Mouse (Mus musculus) kidney, postnatal 25 days (tissue): ENCODE results near the gene Tmprss11a.
A peak's percentile ranks its signal among the peaks of the same experiment; 100 is the strongest.

Source experiments
- DNase-seq, 2 experiments: peaks; one replicate each; pipeline ENCODE4 v3.0.0; 2021; ENCODE audit warnings: mixed read lengths in 2 of 2

Tmprss11a gene

DNA sequence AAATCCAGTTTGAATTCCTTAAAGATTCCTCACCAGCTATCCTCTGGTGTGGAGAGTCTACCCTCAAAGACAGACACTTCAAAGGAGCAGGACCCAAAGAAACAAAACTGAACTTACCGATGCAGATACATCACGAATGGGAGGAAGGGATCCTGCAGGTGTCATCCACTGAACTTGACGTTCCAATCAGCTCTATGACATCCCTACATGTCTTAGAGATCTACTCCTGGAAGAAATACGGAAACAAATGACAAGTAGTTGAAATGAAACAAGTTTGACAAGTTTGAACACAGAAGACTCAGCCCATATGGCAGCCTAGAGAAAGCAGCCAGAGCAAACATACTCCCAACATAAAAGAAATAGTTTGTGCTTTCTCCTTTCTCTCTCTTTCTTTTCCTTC is at the start of gene Tmprss11a:
TSS of gene Tmprss11a (minus strand) at position 101 of the 400 bp plus-strand sequence.
- DNase-seq: no peak

DNA sequence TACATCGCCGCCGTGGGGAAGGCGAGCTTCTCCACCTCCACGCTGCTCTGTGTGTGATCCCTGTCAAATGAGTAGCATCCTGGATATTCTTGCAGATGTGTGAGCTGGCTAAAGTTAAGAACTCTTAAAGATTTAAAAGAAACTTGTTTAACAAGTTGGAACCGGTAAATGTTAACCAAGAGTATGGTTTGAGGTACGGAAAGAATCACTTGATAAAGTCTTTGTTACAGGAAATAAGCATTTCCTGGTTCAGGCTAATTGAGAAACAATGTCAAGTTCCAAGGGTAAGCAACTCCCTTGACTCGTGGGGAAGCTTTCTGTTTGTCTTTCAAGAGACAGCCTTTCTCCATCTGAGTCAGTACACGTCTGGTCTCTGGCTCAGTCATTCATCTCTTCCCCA is 49.7 kb upstream of the Tmprss11a start, which contains the start of gene Tmprss11g:
TSS of gene Tmprss11g (minus strand) at position 101 of the 400 bp plus-strand sequence.
- DNase-seq: no peak

DNA sequence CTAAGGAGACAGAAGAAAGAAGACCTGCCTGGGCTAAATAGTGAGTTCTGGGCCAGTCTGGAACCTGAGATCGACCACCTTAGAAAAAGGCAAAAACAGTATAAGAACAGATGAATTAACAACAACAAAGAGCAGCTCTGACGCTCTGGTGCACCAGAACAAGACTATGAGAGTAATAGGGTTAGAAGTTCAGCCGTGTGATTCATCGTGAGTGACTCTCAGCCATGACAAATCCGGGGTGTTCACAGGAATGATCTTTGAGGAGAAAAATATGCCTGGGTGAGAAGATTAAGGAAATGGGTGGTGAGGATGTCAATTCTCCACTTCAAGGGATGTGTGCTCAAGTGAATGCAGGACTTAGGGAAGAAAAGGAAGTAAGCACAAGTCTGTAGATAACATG is 42.7 kb upstream of the Tmprss11a start:
- no peak for DNase-seq

DNA sequence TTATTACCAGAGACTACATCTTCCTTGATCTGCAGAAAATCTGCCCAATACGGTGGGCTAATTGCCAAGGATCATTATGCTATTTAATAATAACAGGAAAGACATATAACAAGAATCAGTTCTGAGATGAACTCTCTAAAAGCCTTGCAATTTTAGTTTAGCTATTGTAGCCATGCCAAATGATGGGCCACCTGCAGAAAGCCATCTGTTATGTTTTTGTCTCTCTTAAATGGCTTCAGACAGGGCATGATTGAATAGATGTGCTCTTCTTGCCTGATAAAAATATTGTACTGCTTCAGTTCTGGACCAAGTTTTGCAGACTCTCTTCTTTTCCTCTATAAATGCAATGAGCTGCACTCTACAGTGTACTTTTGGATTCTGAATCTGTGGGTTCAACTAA is 24.7 kb upstream of the Tmprss11a start:
- DNase-seq: no peak

DNA sequence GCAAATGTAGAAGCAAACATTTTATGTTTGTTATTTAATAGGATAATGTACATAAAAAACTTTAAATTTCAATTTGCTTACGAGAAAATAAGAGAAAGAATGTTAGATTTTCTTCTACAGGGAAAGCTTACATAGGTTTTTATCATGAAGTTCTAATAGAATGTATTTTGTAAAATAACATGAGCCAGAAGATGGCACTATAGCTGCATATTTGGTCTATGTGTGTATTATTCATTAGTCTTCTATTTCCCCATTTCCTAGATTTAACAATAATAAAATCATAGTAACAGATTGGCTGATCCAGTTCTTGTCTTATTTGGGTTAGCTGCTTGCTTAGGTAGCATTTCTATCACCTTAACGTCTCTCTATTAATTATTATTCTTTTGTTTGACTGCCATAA is 13.8 kb upstream of the Tmprss11a start:
- DNase-seq: no peak

DNA sequence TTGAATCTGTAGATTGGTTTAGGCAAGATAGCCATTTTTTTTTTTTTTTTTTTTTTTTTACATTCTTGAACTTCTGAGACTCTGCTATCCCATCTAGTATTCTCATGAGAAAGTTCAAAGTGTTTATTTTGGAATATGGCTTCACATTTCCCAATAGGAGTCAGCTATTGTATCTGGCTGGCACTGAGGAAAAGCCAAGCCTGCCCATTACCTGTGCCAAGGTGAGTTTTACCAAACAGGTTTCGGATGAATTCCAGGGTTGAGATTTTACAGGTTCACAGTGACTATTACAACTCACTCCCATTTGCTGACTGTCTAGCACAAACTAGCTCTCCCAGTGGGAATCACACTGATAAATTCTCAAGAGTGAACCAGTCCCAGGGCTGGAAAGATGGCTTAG is 13.2 kb upstream of the Tmprss11a start:
- DNase-seq: no peak

DNA sequence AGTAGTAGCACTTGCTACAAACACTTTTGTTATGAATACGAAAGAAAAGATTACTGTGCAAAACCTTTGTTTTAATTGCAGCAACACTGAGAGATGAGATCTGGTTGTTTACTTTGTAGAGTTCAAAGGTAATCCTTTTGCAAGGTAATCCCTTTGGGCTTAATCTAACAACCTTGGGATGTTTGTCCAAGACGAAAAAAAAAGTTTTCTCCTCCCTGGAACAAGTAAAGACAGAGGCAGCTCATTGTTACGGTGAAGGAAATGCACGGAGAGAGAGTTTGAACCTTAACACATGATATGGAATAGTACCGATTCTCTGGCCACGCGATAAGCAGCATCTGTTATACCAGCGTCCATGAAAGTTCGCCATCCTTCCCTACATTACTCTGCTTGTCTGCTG is 5.1 kb upstream of the Tmprss11a start:
- no peak for DNase-seq

DNA sequence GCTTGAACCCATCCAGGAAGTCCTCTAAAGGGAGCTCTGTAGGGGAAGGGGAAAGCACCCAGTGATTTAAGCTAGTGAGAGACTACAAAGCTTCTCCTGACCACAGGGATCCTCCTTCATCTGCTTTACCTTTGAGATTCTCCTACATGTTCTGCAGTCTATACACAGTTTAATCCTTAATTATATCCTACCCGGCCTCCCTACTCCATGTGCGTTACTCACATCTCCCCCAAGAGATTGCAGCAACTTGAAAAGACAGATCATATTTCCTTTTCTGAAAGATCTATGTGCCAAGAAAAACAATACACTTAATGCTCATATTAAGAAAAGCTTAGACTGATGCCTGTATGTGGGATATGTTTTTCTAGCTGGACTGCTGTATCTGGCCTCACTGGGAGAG is 29.5 kb downstream of the Tmprss11a start:
- no peak for DNase-seq

DNA sequence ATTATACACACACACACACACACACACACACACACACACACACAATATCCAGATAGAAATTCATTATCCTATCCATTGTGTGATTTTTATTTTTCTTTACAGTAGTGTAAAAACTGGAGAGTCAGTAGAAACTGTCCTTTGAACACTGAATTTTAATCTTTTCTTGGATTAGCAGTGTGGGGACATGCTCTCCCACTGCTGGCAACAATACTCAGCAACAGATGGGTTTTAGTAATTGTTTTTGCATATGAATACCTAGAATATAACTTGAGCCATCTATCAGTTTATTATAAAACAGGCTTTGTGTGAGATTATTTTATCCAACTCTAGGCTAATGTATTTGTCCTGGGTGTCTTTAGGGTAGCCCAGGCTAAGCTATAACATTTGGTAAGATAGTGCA is 30.2 kb downstream of the Tmprss11a start:
- DNase-seq: no peak

DNA sequence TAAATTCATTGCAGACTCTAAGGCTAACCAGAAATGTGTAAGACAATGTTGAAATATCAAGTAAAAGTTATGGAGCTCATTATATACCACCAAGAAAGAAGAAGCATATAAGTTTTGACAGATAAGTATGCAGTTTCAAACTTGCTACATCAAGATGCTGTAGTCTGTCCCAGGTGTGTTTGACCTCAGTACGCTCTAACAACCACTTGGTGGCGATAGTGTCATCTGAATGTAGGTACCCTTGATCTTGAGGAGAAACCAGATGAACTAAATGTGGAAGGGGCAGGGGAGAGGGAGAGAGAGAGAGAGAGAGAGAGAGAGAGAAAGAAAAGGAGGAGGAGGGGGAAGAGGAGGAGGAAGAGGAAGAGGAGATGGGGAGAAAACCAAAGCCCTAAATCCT is 36.1 kb downstream of the Tmprss11a start:
- DNase-seq: peak in 1 of 2 experiments; percentile 21

DNA sequence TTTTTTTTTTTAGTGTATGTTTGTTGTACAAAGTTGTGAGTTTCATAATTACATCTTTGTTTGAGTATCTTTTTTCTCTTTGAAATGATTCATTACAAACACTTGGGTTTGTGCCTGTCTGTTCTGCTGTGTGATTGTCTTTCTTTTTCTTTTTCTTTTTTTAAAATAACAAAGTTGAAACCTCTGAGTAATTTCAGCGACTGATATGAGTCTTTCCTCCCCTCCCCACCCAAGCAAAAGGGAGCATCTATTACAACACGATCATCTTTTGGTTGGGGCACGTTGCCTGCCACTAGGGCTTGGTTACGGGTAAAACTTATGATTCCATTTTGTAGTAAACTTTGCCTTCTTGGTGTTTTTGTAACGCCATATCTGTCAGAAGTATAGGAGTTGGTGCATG is 37.7 kb downstream of the Tmprss11a start:
- DNase-seq: no peak

DNA sequence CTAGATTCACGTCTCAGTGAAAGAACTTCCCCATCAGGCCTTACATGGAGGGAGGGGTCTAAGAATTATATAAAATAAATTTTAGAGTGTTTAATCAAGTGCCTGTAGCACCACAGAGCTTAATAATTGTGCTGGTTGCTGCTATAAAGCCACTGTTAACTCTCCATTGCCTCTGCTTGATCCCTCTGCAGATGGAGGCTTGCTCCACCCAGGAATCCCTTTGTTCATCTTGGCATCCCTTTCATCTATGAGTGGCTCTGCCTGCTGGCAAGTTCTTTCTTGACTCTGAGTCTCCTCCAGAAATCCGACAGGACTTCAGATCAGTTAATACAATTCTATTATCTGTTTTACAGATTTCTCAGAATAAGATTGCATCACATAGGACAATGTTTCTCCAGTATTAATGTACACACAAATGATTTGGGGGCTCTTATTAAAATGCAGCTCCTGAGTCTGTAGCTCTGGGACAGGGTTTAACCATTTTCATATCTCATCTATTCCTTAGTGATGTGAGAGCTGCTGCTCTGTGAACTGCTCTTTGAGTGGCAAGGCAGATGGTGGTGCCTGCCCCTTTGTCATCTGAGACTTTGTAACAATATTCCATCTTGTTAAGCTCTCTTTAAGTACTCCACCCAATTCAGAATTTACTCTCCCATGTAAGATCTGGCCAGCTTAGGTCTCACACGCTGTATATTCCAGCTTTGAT is 47.3 kb downstream of the Tmprss11a start:
- no peak for DNase-seq

DNA sequence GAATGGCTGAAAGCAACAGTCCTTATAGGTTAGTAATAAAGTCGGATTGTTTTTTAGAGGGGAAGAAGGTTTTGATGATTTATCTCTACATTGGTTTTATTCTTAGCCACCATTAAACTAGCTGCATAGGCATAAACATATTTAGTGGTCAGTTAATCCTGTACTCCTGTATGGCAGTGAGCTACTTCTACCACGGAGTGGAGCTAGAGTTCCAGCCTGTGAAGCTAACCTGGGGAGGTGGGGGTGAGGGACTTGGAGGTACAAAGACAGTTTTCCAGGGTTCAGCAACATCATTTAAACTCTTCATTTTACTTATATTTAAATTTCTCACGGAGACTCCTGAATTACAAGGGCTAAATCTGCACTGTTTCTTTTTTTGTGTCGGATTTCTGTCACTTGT is 49.3 kb downstream of the Tmprss11a start:
- DNase-seq: no peak

DNA sequence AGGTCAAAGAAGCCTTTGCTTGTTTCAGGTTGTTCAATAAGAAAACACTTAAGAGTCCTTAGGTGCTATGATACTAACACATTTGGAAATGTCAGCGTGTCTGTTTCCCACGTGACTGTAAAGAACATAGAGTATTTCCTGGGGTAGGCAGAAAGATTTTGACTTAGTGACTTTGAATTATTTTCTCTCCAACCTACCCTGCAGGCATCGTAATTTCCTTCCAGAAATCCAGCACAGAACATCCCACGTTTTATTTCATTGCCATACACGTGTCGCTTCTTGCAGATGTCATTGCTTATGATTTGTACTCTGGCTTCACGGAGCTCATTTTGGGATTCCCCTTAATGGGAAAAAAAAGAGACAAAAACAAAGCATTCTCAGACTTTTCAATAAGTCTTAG is 54.5 kb downstream of the Tmprss11a start:
- no peak for DNase-seq

DNA sequence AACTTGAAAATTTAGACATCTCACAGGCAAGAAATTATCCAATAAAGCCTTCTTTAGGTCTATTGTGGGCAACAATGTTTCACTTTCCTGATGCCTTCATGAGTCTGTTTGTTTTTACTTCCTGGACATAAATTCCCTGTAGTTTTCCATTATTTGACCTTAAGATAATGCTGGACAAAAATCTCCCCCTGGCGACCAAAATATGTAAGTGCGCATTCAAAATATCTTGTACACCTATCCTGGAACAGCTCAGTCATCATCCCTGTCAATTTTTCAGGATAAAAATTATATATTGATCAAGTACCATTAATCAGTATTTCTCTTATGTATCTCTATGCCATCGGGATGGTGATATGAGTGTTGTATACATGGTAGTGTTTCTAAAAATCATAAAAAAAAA is 58.0 kb downstream of the Tmprss11a start:
- DNase-seq: peak in 1 of 2 experiments; percentile 35

DNA sequence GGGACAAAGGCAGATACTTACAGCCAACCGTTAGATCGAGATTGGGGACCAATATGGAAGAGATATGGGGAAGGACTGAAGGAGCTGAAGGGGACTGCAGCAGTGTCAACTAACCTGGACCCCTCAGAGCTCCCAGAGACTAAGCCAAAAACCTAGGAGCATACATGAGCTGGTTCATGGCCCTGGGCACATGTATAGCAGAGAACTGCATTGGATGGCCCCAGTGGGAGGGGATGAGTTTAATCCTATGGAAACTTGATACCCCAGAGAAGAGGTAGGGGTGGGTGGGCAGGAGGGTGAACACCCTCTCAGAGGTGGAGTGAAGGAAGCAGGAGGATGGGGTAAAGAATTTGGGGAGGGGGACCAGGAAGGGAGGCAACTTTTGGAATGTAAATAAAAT is 60.8 kb downstream of the Tmprss11a start:
- no peak for DNase-seq

DNA sequence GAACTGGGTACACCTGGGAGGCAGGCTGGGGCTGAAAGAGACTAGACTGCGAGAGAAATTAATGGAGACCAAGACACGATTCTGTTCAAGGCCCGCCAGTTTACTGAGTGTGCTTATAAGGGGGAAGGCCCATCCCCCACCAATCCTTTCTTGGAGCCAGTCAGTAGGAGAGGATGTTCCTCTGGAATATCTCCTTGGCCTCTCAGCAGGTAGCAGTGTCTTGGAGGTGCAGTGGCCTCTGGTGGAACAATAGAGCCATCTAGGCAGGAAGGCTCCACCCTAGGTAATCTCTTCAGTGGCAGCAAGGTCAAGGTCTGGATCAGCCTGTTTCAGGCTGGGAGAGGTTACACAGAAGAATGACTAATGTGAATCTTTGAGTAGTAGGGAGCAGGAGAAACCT is 61.6 kb downstream of the Tmprss11a start:
- no peak for DNase-seq

DNA sequence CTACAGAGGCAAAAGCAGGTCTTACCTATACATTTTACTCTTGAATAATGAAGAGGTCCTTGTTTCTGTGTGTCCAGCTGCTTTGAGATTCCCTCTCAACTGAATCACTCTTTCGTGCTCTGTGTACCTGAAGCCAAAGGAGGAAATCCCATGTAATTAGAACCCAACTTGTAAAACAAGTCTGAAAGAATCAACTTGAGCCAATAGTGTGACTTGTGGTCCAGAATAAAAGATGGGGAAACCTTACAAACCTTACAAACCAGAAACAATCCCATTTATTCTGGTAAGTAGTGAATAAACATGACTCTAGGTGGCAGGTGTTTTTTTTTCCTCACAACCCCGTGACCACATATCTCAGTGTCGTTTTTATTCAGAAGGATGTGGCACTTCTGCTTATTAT is 95.5 kb downstream of the Tmprss11a start, which contains the start of gene Tmprss11d:
TSS of gene Tmprss11d (minus strand) at position 101 of the 400 bp plus-strand sequence.
- DNase-seq: no peak
